14 mouse cellular contexts compared by ENCODE assay signal in the genomic region with DNA sequence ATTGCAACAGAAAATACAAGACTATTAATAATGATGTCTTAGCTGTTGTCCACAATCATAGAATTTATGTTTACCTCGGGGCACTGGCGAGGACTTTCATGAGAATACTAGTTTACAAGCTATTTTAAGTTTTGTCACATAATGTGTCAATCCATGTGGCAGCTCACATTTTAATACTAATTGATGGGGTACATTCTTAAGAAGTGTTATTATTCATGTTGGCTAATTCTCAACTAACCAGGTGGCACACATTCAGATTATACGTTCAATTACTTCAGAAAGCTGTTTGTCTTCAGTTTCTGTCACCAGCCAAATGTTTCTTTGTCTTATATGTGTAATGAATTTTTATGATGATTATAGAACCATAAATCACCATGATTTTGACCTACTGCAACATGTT.
DNase-seq lines count a peak whose midpoint lies in the region; ATAC-seq and TF ChIP-seq lines count a peak whose summit lies in the region.
"Had no signal": no experiment of that assay in that cellular context is flagged by ENCODE, and none has a peak within 500 bp of the region (broad histone marks: within the 10 kb centered on the region; RNA-seq: fewer than 3 reads in every experiment).

No protein-coding gene starts in this region.

- no peaks in the 10 kb centered on the region for H3K4me1 ChIP-seq in forebrain, embryonic 13.5 days
- H3K4me1 ChIP-seq in forebrain, embryonic 10.5 days, result no peaks in the 10 kb centered on the region
- H3K4me1 ChIP-seq in kidney, postnatal 0 days (replicated peaks; ENCODE audit: insufficient read depth, low read length), result no peaks in the 10 kb centered on the region
- H3K4me1 ChIP-seq in forebrain, postnatal 0 days (ENCODE audit: insufficient read depth), result no peaks in the 10 kb centered on the region
- H3K4me1 ChIP-seq: embryonic facial prominence, embryonic 12.5 days; heart, embryonic 13.5 days had no signal

- 72% methylated on average over 3 of the region's 3 CpGs for WGBS in forebrain, embryonic 13.5 days
- WGBS in forebrain, embryonic 10.5 days, result 90% methylated on average over 3 of the region's 3 CpGs
- 69% methylated on average over 3 of the region's 3 CpGs for WGBS in kidney, postnatal 0 days
- 39% methylated on average over 3 of the region's 3 CpGs for WGBS in forebrain, postnatal 0 days

- H3K27ac ChIP-seq in forebrain, embryonic 13.5 days, result no peak overlapping the region
- no peak overlapping the region for H3K27ac ChIP-seq in forebrain, embryonic 10.5 days
- H3K27ac ChIP-seq in kidney, postnatal 0 days, result no peak overlapping the region
- H3K27ac ChIP-seq in forebrain, postnatal 0 days (ENCODE audit: low read depth, low read length), result 0 out of 2 replicates have a peak overlapping the region, but pooled peaks have one; percentile 45
- H3K27ac ChIP-seq: embryonic facial prominence, embryonic 12.5 days; heart, embryonic 13.5 days had no signal

- no peak for DNase-seq in forebrain, embryonic 10.5 days (ENCODE audit: extremely low spot score, low spot score)
- DNase-seq in kidney, postnatal 0 days (ENCODE audit: low spot score), result peak; percentile 1
- DNase-seq in kidney, adult 8-10 months, result no peak
- peak; percentile 88 for DNase-seq in brain, embryonic 14.5 days (ENCODE audit: low read depth)
- peak; percentile 64 for DNase-seq in forebrain, postnatal 0 days
- no peak for DNase-seq in right cerebral cortex, postnatal 10 days (ENCODE audit: low spot score in 2 of 2)
- DNase-seq: gastrocnemius, postnatal 36 days; heart, adult 11 months had no signal

- H3K9me3 ChIP-seq in forebrain, embryonic 13.5 days (replicated peaks), result no peaks in the 10 kb centered on the region
- H3K9me3 ChIP-seq in forebrain, embryonic 10.5 days, result peaks cover 5% of the 10 kb centered on the region; the same call in 1 of the 2 replicates
- no peaks in the 10 kb centered on the region for H3K9me3 ChIP-seq in kidney, postnatal 0 days (replicated peaks; ENCODE audit: low read length)
- H3K9me3 ChIP-seq in forebrain, postnatal 0 days (ENCODE audit: low read length), result no peaks in the 10 kb centered on the region
- H3K9me3 ChIP-seq: embryonic facial prominence, embryonic 12.5 days; heart, embryonic 13.5 days had no signal

- no peak for TF ChIP-seq POLR2A in brain, embryonic 14.5 days (IDR thresholded peaks at IDR 0.05; ENCODE audit: borderline replicate concordance, extremely low read depth, insufficient read depth, insufficient read length, poor library complexity, severe bottlenecking)

- TF ChIP-seq CTCF in kidney, postnatal 0 days (IDR thresholded peaks at IDR 0.05; ENCODE audit: low read depth), result no peak
- TF ChIP-seq CTCF in brain, embryonic 14.5 days (IDR thresholded peaks at IDR 0.05; ENCODE audit: borderline replicate concordance, extremely low read depth, insufficient read depth, insufficient read length), result no peak
- no peak for TF ChIP-seq CTCF in forebrain, postnatal 0 days (IDR thresholded peaks at IDR 0.05; ENCODE audit: low read depth)

- no peak overlapping the region for H3K4me2 ChIP-seq in forebrain, embryonic 13.5 days
- H3K4me2 ChIP-seq in kidney, postnatal 0 days (ENCODE audit: low read length), result no peak overlapping the region
- no peak overlapping the region for H3K4me2 ChIP-seq in forebrain, postnatal 0 days (ENCODE audit: low read depth)
- H3K4me2 ChIP-seq: embryonic facial prominence, embryonic 12.5 days; heart, embryonic 13.5 days had no signal

- no peaks in the 10 kb centered on the region for H3K27me3 ChIP-seq in forebrain, embryonic 13.5 days
- no peaks in the 10 kb centered on the region for H3K27me3 ChIP-seq in forebrain, embryonic 10.5 days (ENCODE audit: poor library complexity, severe bottlenecking)
- no peaks in the 10 kb centered on the region for H3K27me3 ChIP-seq in kidney, postnatal 0 days (ENCODE audit: insufficient read depth, low read length)
- H3K27me3 ChIP-seq in forebrain, postnatal 0 days (ENCODE audit: insufficient read depth, low read length), result no peaks in the 10 kb centered on the region
- H3K27me3 ChIP-seq: CH12.LX; embryonic facial prominence, embryonic 12.5 days; heart, embryonic 13.5 days had no signal

- no peaks in the 10 kb centered on the region for H3K36me3 ChIP-seq in forebrain, embryonic 13.5 days (ENCODE audit: poor library complexity, severe bottlenecking)
- no peaks in the 10 kb centered on the region for H3K36me3 ChIP-seq in forebrain, embryonic 10.5 days (replicated peaks)
- H3K36me3 ChIP-seq in kidney, postnatal 0 days (ENCODE audit: insufficient read depth, low read length), result no peaks in the 10 kb centered on the region
- no peaks in the 10 kb centered on the region for H3K36me3 ChIP-seq in forebrain, postnatal 0 days (ENCODE audit: insufficient read depth)
- H3K36me3 ChIP-seq: embryonic facial prominence, embryonic 12.5 days; heart, embryonic 13.5 days had no signal

- peak; percentile 24; the same call in 1 of the 2 replicates for ATAC-seq in forebrain, embryonic 13.5 days
- no peak for ATAC-seq in kidney, postnatal 0 days (replicated peaks; ENCODE audit: low FRiP score, low read depth)
- no peak; the same call in 1 of the 2 replicates for ATAC-seq in forebrain, postnatal 0 days
- ATAC-seq: activated CD4-positive, CD25-positive, alpha-beta regulatory T cell, adult 4 months; Patski had no signal

- H3K4me3 ChIP-seq in forebrain, embryonic 13.5 days, result no peak overlapping the region
- H3K4me3 ChIP-seq in forebrain, embryonic 10.5 days, result no peak overlapping the region
- H3K4me3 ChIP-seq in kidney, postnatal 0 days (replicated peaks; ENCODE audit: low read depth, low read length), result no peak overlapping the region
- H3K4me3 ChIP-seq in forebrain, postnatal 0 days (ENCODE audit: low read depth, low read length), result no peak overlapping the region
- H3K4me3 ChIP-seq: embryonic facial prominence, embryonic 12.5 days; heart, embryonic 13.5 days had no signal

- no peak overlapping the region for H3K9ac ChIP-seq in forebrain, embryonic 13.5 days
- no peak overlapping the region for H3K9ac ChIP-seq in kidney, postnatal 0 days (ENCODE audit: low read depth, low read length)
- no peak overlapping the region for H3K9ac ChIP-seq in forebrain, postnatal 0 days
- H3K9ac ChIP-seq: embryonic facial prominence, embryonic 12.5 days; heart, embryonic 13.5 days had no signal

Comparison
In these comparisons a context has a peak if more than half of its experiments do, and no peak if none do; other contexts are left out.
1. DNase-seq: peak in kidney, postnatal 0 days (single experiment), brain, embryonic 14.5 days (single experiment) and forebrain, postnatal 0 days (single experiment); none in forebrain, embryonic 10.5 days (single experiment), kidney, adult 8-10 months (0 of 2) and right cerebral cortex, postnatal 10 days (0 of 2).